Mouse (Mus musculus): Measurements from ENCODE around the gene Sema7a.

Sema7a gene

GRCm38 (mm10) chr9:58011027-58011426 lies 71.1 kb downstream of the Sema7a start:
- no peak for DNase-seq (ENCODE audit: low spot score in 2 of 2)

GRCm38 (mm10) chr9:58011552-58011951 lies 71.6 kb downstream of the Sema7a start:
- no peak for DNase-seq (ENCODE audit: low spot score in 2 of 2)
